Mouse (Mus musculus): ENCODE measurements at regions not wholly inside any gene's neighbourhood (a gene's known extent, or its start where the extent isn't known, plus 50 kb on each side); places are given as distances from the start of the nearest gene placed in this dataset.

DNA sequence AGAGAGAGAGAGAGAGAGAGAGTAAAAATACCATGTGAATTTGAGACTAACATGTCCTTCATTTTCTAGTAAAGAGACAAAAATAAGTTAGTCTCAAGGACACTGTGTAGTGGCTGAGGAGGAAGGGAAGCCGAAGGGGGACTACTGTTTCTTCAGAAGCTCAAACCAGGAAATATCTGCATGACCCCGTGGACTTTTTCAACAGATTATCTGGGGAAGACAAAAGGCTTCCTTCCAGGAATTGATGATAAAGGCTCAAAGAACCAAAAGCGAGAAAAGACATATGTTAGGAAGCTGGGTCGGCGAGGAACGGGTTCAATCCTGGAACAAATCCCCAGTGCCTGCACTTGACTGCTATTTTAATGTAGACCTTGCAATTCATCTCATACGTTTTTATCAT, 170.4 kb downstream of the Klf7 start:
- no peak for TF ChIP-seq CTCF (IDR thresholded peaks at IDR 0.05; ENCODE audit: low read depth, low read length)
- TF ChIP-seq POLR2A (IDR thresholded peaks at IDR 0.05; ENCODE audit: borderline replicate concordance, low read depth, low read length): no peak
- no peak overlapping the region for H3K27ac ChIP-seq (ENCODE audit: insufficient read depth, low read depth, low read length)
- no peak overlapping the region for H3K4me3 ChIP-seq (ENCODE audit: insufficient read depth, low read length)
- peaks cover 3% of the 10 kb centered on the region for H3K4me1 ChIP-seq (ENCODE audit: control insufficient read depth, insufficient read depth, low read length)

DNA sequence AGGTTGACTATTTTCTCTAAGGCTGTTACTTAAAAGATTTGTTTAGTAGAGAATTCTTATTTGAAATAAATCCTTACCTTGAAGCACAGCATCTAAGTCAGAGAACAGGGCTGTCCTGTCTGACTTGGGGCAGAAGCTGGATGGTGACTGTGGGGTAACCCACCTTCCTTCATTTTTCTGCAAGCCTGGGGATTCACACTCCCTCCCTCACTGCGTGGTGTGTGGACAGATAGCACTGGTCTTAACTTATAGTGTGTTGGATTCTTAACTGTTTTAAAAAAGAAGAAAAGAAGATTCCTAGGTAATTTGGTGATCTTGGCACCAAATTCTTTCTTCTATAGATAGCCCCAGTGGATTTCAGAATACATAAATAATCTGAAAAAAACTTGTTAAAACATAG, 174.8 kb downstream of the Klf7 start:
- no peak for TF ChIP-seq POLR2A (IDR thresholded peaks at IDR 0.05; ENCODE audit: borderline replicate concordance, low read depth, low read length)
- no peak for TF ChIP-seq CTCF (IDR thresholded peaks at IDR 0.05; ENCODE audit: low read depth, low read length)
- Histone ChIP-seq H3K4me3 (ENCODE audit: insufficient read depth, low read length) (no peak overlapping the region), H3K27ac (ENCODE audit: insufficient read depth, low read depth, low read length) (no peak overlapping the region), H3K4me1 (ENCODE audit: control insufficient read depth, insufficient read depth, low read length) (peaks cover 3% of the 10 kb centered on the region)

DNA sequence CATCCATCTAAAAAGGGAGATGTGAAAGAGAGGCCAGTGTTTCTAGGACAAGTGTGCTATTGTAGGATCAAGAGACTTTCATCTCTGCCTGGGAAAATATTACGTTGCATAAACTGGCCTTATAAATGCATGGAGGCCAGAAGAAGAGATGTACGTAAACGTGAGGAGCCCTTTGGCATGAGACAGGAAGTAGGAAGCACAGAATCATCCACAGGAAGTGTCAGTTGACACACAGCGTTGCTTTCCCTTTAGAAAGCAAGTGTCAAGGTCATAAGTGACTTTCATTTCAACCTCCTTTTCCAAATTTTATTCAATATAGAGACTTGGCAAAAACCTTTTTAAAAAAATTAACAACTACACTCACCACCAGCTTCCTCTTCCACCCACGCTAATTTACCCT, 175.2 kb downstream of the Klf7 start:
- Histone ChIP-seq H3K27ac (ENCODE audit: insufficient read depth, low read depth, low read length) (no peak overlapping the region), H3K4me1 (ENCODE audit: control insufficient read depth, insufficient read depth, low read length) (peaks cover 3% of the 10 kb centered on the region), H3K4me3 (ENCODE audit: insufficient read depth, low read length) (no peak overlapping the region)
- no peak for TF ChIP-seq CTCF (IDR thresholded peaks at IDR 0.05; ENCODE audit: low read depth, low read length)
- no peak for TF ChIP-seq POLR2A (IDR thresholded peaks at IDR 0.05; ENCODE audit: borderline replicate concordance, low read depth, low read length)

DNA sequence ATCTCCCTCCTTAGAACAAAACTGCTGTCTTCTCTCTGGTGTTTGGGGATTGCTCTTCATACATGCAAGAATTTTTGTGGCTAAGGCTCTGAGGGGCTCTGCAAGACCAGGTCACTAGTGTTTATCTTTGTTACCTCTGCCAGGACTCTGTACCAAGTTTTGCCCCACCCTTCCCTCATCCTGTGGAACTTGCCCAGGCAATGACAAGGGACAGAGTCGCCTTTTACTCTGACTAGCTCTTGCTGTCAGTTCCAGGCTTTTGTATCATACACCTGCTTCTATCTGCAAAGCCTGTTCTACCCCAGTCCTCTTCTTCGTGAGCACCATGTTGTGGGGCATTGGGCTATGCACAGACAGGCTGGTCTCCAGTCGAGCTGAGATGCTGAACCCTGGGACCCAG, 175.7 kb upstream of the 4933402D24Rik start:
- H3K4me3 ChIP-seq (ENCODE audit: insufficient read depth, low read length): no peak overlapping the region
- TF ChIP-seq CTCF (IDR thresholded peaks at IDR 0.05; ENCODE audit: low read depth, low read length) (no peak), POLR2A (IDR thresholded peaks at IDR 0.05; ENCODE audit: borderline replicate concordance, low read depth, low read length) (no peak)
- H3K4me1 ChIP-seq (ENCODE audit: control insufficient read depth, insufficient read depth, low read length): peaks cover 3% of the 10 kb centered on the region
- H3K27ac ChIP-seq (ENCODE audit: insufficient read depth, low read depth, low read length): no peak overlapping the region

DNA sequence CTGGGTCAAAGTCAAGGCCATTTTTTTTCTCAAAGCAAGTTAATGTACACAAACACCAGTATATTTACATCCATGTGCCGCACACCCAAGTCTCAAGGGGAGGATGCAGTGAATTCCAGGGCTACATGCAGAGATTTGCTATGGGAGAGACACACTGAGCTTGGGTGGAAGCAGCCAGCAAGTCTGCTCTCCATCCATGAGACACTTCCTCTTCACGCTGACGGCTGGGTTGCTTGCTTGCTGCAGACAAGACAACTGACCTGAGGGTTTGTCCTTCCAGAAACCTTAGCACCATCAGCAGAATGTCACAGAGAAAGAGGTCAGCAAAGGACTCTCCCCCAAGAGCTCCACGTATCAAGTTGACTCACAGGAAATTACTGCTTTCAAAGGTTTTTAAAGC, 169.3 kb upstream of the 4933402D24Rik start:
- no peaks in the 10 kb centered on the region for H3K4me1 ChIP-seq (ENCODE audit: control insufficient read depth, insufficient read depth, low read length)
- no peak for TF ChIP-seq POLR2A (IDR thresholded peaks at IDR 0.05; ENCODE audit: borderline replicate concordance, low read depth, low read length)
- TF ChIP-seq CTCF (IDR thresholded peaks at IDR 0.05; ENCODE audit: low read depth, low read length): no peak
- H3K4me3 ChIP-seq (ENCODE audit: insufficient read depth, low read length): no peak overlapping the region
- H3K27ac ChIP-seq (ENCODE audit: insufficient read depth, low read depth, low read length): no peak overlapping the region

DNA sequence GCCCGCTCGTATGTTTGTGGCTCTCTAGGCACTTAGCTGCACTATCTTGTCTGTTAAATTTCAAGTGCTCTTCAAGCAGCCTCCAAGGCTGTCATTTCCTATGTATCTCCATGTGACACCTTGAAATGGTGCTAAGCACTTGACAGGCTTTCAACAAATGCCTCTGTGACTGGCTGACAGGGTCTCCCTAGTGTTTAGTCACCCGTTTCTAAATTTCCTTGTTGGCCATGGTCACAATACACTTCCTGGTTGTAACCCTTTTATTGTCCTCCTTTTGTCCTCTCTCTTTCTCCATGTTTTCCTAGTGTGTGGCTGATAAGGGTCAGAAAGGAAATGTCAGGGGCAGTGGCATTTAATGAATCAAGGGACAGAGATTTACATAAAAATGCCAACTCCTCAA, 168.4 kb upstream of the 4933402D24Rik start:
- no peaks in the 10 kb centered on the region for H3K4me1 ChIP-seq (ENCODE audit: control insufficient read depth, insufficient read depth, low read length)
- H3K27ac ChIP-seq (ENCODE audit: insufficient read depth, low read depth, low read length): no peak overlapping the region
- TF ChIP-seq POLR2A (IDR thresholded peaks at IDR 0.05; ENCODE audit: borderline replicate concordance, low read depth, low read length) (no peak), CTCF (IDR thresholded peaks at IDR 0.05; ENCODE audit: low read depth, low read length) (no peak)
- no peak overlapping the region for H3K4me3 ChIP-seq (ENCODE audit: insufficient read depth, low read length)

DNA sequence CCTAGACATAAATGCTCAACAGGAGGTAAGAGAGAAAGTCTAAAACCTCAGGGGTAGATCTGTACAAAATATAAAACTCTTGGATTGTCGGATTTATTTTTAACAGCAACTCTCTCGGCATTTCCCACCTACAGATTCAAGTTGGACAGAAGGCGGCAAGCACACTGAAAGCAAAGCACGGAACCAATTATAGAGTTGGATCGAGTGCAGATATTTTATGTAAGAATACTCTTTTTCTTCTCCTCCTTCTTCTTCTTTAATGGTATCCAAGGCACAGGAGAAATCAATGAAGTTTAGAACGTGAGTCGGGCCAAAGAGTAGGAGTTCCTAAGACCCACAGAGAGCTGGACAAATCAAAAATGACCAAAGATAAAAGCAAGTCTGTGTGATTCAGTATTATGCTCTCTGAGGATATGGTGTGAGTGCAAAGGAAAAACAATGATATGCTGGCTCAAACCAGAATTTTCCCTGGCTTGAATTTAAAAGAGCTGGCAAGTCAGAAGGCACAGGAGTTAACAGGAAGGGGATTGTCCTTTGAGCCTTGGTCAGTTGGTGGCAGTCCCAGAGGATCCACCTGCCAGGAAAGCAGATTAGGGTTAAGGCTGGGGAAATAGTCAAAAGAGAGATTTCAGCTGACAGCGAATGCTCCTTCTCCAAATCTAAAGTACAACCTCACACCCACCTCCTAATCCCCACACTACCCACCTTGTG, 165.7 kb upstream of the 4933402D24Rik start:
- no peak overlapping the region for H3K27ac ChIP-seq (ENCODE audit: insufficient read depth, low read depth, low read length)
- TF ChIP-seq CTCF (IDR thresholded peaks at IDR 0.05; ENCODE audit: low read depth, low read length) (no peak), POLR2A (IDR thresholded peaks at IDR 0.05; ENCODE audit: borderline replicate concordance, low read depth, low read length) (no peak)
- no peak overlapping the region for H3K4me3 ChIP-seq (ENCODE audit: insufficient read depth, low read length)
- no peaks in the 10 kb centered on the region for H3K4me1 ChIP-seq (ENCODE audit: control insufficient read depth, insufficient read depth, low read length)

DNA sequence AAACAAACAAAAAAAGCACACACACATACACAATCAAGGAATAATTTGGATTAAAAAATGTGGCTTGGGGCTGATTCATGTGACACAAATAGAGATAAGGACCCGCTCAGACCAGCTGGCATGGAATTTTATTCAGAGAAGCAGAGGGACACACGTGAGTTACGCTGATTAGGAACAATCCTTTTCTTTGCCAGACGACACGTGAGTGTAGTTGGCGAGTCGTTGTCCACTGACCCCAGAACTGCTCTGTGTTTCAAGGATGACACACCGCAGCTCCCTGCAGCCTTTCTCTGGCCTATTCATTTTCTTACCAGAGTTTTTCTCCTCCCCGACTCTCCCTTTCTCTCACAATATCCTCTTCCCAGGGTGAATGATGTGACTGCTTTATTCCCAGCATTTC, 163.4 kb upstream of the 4933402D24Rik start:
- no peak overlapping the region for H3K4me3 ChIP-seq (ENCODE audit: insufficient read depth, low read length)
- H3K27ac ChIP-seq (ENCODE audit: insufficient read depth, low read depth, low read length): no peak overlapping the region
- TF ChIP-seq POLR2A (IDR thresholded peaks at IDR 0.05; ENCODE audit: borderline replicate concordance, low read depth, low read length): no peak
- no peak for TF ChIP-seq CTCF (IDR thresholded peaks at IDR 0.05; ENCODE audit: low read depth, low read length)
- H3K4me1 ChIP-seq (ENCODE audit: control insufficient read depth, insufficient read depth, low read length): no peaks in the 10 kb centered on the region

DNA sequence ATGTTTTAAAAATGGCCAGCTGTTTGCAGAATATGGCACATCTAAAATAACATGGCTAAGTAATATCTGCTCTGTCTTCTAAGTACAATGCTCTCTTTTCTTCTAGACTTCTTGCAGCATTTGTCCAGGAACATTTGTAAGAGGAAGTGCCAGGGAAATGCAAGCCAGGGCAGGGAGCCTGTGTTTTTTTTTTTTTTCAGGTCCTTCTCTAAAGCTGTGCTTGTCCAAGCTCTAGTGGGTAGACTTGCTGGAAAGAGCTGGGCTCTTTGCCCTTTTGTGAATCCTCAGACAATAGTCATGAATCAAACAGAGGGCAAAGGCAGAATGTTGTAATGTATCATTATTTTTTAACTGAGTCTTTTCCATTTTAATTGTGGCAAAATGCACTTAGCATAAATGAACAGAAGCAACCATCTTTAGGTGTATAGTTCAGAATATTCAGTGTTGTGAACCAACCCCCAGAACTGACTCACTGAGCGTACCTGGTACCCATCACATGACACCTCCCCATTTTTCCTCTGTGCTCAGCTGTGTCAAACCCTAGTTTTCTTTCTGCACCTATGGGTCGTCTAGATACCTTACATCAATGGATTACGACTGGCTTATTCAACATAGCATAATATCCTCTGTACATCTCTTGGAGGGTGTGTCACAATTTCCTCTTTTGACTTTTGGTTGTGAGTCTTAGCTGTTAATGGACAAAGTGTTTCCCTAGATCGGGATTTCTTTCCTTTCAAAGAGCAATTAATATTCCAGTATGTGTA, 160.5 kb upstream of the 4933402D24Rik start:
- no peak for TF ChIP-seq POLR2A (IDR thresholded peaks at IDR 0.05; ENCODE audit: borderline replicate concordance, low read depth, low read length)
- TF ChIP-seq CTCF (IDR thresholded peaks at IDR 0.05; ENCODE audit: low read depth, low read length): no peak
- H3K27ac ChIP-seq (ENCODE audit: insufficient read depth, low read depth, low read length): no peak overlapping the region
- no peak overlapping the region for H3K4me3 ChIP-seq (ENCODE audit: insufficient read depth, low read length)
- H3K4me1 ChIP-seq (ENCODE audit: control insufficient read depth, insufficient read depth, low read length): no peaks in the 10 kb centered on the region

DNA sequence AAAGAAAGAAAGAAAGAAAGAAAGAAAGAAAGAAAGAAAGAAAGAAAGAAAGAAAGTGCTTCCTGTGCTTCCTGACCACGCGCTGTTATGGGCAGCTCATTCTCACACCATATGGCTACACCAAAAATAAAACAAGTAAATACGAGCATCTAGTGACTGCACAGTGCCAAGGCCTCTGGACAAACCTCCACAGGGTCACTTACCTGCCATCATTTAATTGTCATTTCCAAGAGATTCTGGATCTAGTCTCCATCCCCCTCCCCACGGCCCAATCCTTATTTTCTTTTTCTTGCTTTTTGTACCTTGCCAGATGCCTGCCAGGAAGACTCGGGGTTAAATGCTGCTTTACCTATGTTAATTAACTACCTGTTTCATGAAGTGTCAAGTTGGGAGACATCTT, 159.8 kb upstream of the 4933402D24Rik start:
- TF ChIP-seq POLR2A (IDR thresholded peaks at IDR 0.05; ENCODE audit: borderline replicate concordance, low read depth, low read length): no peak
- TF ChIP-seq CTCF (IDR thresholded peaks at IDR 0.05; ENCODE audit: low read depth, low read length): no peak
- Histone ChIP-seq H3K27ac (ENCODE audit: insufficient read depth, low read depth, low read length) (no peak overlapping the region), H3K4me1 (ENCODE audit: control insufficient read depth, insufficient read depth, low read length) (no peaks in the 10 kb centered on the region)

More for the DNA sequence above, 159.8 kb upstream of the 4933402D24Rik start:
- no peak overlapping the region for H3K4me3 ChIP-seq (ENCODE audit: insufficient read depth, low read length)

Data from bone marrow macrophage, adult 2 months (primary cell).